Mouse (Mus musculus) heart, embryonic 11.5 days (tissue): ENCODE results near the gene Specc1l. TPM values are rescaled to one million over a fixed set of nuclear protein-coding genes. Genes with fewer than 3 reads are reported as not detected.
"Not testable (repeated sequence)": the region's sequence is repeated elsewhere in the genome, so short reads cannot be mapped to it uniquely, and the experiment has no call there.

Experiments used
- ATAC-seq: fragments of 200-750 bp; cut with Nextera tagmentation; replicated peaks from 2 replicates; pipeline ENCODE4 v1.8.0; 2017; ENCODE audit warnings: moderate library complexity; ENCODE audit not compliant: insufficient number of reproducible peaks, low FRiP score, low TSS enrichment
- H3K27ac ChIP-seq: fragments of 300-500 bp; sonication (generic); 2 replicates; pipeline ENCODE4 v1.5.1; 2014; ENCODE audit warnings: mild to moderate bottlenecking, low read depth, low read length
- H3K27me3 ChIP-seq: fragments of 300-500 bp; sonication (generic); 2 replicates; pipeline ENCODE4 v1.6.1; 2014; ENCODE audit warnings: mild to moderate bottlenecking, low read length, mixed read lengths; ENCODE audit not compliant: control insufficient read depth, insufficient read depth
- H3K36me3 ChIP-seq: fragments of 300-500 bp; sonication (generic); 2 replicates; pipeline ENCODE4 v1.6.1; 2014; ENCODE audit warnings: mild to moderate bottlenecking, low read length, moderate library complexity, mixed read lengths; ENCODE audit not compliant: control insufficient read depth, insufficient read depth
- H3K4me1 ChIP-seq: fragments of 300-500 bp; sonication (generic); 2 replicates; pipeline ENCODE4 v1.6.1; 2014; ENCODE audit warnings: low read length; ENCODE audit not compliant: control insufficient read depth, insufficient read depth
- H3K4me2 ChIP-seq: fragments of 300-500 bp; sonication (generic); 2 replicates; pipeline ENCODE4 v1.6.1; 2014; ENCODE audit warnings: mild to moderate bottlenecking, moderate library complexity
- H3K4me3 ChIP-seq: fragments of 300-500 bp; sonication (generic); 2 replicates; pipeline ENCODE4 v1.5.1; 2014; ENCODE audit warnings: low read depth, low read length
- H3K9ac ChIP-seq: fragments of 300-500 bp; sonication (generic); 2 replicates; pipeline ENCODE4 v1.6.1; 2014; ENCODE audit warnings: mild to moderate bottlenecking, low read depth, low read length, moderate library complexity
- H3K9me3 ChIP-seq: fragments of 300-500 bp; sonication (generic); replicated peaks from 2 replicates; pipeline ENCODE4 v1.6.1; 2016; ENCODE audit warnings: low read length; ENCODE audit not compliant: control insufficient read depth
- whole genome bisulfite sequencing: fragments of 180-500 bp; shearing (Covaris S2); extraction: QIAGEN DNeasy Blood & Tissue Kit; methylation state at CpG from one replicate; pipeline ENCODE4 v1.1.7; 2014; ENCODE audit not compliant: insufficient replicate concordance; 5-methylcytosine and 5-hydroxymethylcytosine counted together
- polyA plus RNA-seq: library from polyadenylated mRNA; unstranded; fragments of >200 nt; fragmentation: Nextera tagmentation; extraction: Ambion mirVana; gene quantifications from 2 replicates; pipeline ENCODE4 v1.2.1, GENCODE M21; 2014

The Specc1l gene
- polyA plus RNA-seq, 1 experiment from 2014 or later = 15.7 TPM

DNA sequence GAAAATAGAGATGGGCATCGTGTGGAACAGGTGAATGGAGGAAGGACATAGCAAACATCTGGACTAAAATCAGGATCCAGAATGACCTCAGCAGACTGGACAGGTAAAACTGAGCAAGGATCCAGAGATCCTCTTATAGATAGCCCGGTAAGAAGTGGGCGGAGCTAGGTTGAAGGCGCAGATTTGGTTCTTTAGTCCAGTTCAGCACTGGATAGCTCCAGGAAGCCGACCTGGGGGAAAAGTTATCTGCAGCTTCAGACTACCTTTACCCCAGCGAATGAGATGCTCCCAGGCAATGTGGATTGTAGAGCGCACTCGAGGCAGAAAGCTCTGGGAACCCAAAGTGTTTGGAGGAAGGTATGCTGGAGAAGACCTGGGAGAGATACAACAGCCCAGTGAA, 130.1 kb downstream of the Specc1l start:
- ATAC-seq = no peak
- WGBS = 38% methylated on average over 8 of the region's 8 CpGs
- H3K4me3 ChIP-seq = no peak overlapping the region
- H3K36me3 ChIP-seq = no peaks in the 10 kb centered on the region
- no peaks in the 10 kb centered on the region for H3K27me3 ChIP-seq
- no peaks in the 10 kb centered on the region for H3K4me1 ChIP-seq
- H3K9me3 ChIP-seq = no peaks in the 10 kb centered on the region
- no peak overlapping the region for H3K27ac ChIP-seq
- no peak overlapping the region for H3K4me2 ChIP-seq
- no peak overlapping the region for H3K9ac ChIP-seq

DNA sequence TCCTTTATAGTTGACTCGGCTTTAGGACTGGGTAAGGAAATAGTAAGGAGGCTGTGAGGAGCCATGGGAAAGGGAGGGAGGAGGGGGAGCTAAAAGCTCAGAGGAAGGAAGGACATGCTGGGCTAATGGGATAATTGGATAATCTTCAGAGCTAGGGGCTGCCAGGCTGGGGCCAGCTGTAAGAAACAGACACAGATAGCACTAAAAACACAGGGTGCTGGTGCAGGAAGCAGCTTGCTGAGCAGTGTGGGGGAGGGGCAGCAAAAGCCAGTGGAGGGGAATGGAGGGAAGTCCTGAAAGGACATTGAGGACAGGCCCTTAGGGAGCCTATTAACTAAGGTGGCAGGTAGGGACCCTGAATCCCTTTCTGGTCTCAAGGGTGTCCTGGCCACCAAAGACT, 132.7 kb downstream of the Specc1l start:
- not testable (repeated sequence) for H3K27ac ChIP-seq, H3K4me2 ChIP-seq, ATAC-seq, H3K27me3 ChIP-seq, H3K4me3 ChIP-seq, H3K36me3 ChIP-seq, H3K4me1 ChIP-seq, H3K9ac ChIP-seq, H3K9me3 ChIP-seq
- WGBS = 44% methylated on average over 1 of the region's 1 CpGs

DNA sequence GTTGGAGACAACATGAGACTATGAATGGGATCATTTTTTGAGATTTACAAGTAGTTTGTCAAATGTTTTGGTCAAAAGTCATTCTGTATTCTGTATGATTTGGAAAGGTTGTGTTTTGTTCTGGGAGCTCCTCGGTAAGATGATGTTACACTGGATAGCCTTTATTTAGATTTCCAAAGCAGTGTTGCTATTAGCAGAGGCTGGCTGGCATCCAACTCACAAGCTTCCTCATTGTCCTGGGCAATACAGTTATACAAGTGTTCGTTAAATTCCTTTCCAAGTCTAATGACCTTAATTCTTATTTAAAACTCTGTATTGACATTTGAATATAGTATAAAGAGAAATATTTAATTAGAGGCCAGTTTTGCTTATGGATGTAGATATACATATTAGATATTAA, 133.4 kb downstream of the Specc1l start:
- ATAC-seq = no peak
- Histone ChIP-seq H3K9me3 (no peaks in the 10 kb centered on the region), H3K9ac (no peak overlapping the region), H3K4me3 (no peak overlapping the region), H3K27ac (no peak overlapping the region), H3K4me1 (no peaks in the 10 kb centered on the region), H3K27me3 (no peaks in the 10 kb centered on the region), H3K4me2 (no peak overlapping the region), H3K36me3 (no peaks in the 10 kb centered on the region)
- 60% methylated on average over 2 of the region's 2 CpGs for WGBS

DNA sequence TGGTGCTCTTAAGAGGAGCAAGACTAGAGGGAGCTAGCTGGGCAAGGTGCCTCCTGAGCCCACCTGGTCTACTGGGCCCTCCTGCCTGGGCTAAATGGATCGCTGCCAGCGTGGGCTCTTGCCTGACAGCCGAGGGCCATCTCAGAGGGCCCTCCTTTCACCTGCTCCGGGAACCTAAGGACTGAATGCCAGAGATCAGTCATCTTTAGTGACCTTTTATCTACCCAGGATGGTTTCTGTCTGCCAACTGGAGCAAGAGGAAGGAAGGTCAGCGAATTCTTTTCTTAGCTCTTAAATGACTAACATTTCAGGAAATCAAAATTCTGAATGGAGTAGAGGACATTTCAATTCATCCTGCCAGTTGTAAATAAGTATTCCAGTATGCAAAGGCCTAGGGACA, 138.7 kb downstream of the Specc1l start:
- Histone ChIP-seq H3K9me3 (no peaks in the 10 kb centered on the region), H3K4me3 (no peak overlapping the region), H3K27me3 (no peaks in the 10 kb centered on the region), H3K9ac (no peak overlapping the region), H3K4me1 (no peaks in the 10 kb centered on the region), H3K36me3 (no peaks in the 10 kb centered on the region), H3K27ac (no peak overlapping the region), H3K4me2 (no peak overlapping the region)
- WGBS = 73% methylated on average over 5 of the region's 5 CpGs
- ATAC-seq = no peak

DNA sequence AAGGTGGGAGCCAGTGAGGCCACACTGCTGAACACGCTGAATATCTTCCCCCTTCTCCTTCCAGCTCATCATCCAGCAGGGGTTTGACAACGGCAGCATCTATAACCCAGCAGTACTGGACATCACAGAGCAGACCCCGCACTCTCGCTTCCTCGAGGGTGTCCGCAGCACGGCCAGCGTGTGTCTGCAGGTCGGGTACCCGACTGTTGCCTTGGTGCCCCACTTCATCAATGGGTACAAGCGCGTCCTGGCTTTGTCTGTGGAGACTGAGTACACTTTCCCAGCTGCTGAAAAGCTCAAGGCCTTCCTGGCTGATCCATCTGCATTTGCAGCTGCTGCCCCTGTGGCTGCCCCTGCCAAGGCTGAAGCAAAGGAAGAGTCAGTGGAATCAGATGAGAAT, 140.7 kb downstream of the Specc1l start:
- no peaks in the 10 kb centered on the region for H3K4me1 ChIP-seq
- no peaks in the 10 kb centered on the region for H3K36me3 ChIP-seq
- no peaks in the 10 kb centered on the region for H3K9me3 ChIP-seq
- no peak overlapping the region for H3K9ac ChIP-seq
- ATAC-seq = no peak
- no peak overlapping the region for H3K4me2 ChIP-seq
- H3K4me3 ChIP-seq = no peak overlapping the region
- 89% methylated on average over 12 of the region's 12 CpGs for WGBS
- H3K27me3 ChIP-seq = no peaks in the 10 kb centered on the region
- H3K27ac ChIP-seq = no peak overlapping the region

DNA sequence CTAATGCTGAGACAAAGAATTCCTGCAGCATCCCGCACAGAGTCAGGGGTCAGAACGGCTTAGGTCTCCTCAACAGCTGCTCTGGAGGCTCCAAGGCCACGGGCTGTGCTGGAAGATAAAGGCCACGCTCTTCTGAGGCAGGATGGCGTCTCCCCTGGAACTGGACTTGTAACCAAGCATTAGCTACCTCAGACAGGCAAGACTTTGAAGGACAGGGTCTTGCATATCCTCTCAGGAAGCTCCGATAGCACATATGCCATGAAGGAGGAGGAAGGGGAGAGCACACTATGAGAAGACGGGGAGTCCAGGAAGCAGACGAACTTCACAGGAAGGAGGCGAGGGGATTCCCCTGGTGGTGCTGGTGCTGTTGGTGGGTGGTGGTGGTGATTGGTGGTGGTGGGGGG, 142.0 kb downstream of the Specc1l start:
- not testable (repeated sequence) for ATAC-seq, H3K27ac ChIP-seq
- WGBS = 16% methylated on average over 8 of the region's 9 CpGs

DNA sequence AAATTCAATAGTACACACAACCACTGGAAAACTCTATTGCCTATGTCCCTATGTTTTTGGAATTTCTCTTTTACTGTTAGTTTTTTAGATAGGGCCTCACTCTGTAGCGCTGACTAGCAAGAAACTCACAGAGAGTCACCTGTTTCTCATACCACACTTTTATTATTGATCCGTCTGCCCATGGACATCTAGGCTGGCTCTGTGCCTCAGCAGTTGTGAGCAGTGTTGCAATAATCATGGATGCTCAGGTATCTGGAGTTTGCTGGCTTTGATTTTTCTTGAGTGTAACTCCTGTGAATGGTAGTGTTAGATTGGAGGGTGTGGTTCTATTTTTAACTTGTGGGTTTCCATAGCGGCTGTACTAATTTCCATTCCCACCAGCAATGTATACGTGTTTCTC, 143.5 kb downstream of the Specc1l start:
- no peaks in the 10 kb centered on the region for H3K9me3 ChIP-seq
- no peaks in the 10 kb centered on the region for H3K27me3 ChIP-seq
- H3K36me3 ChIP-seq = no peaks in the 10 kb centered on the region
- H3K27ac ChIP-seq = no peak overlapping the region
- H3K4me1 ChIP-seq = no peaks in the 10 kb centered on the region
- 37% methylated on average over 4 of the region's 4 CpGs for WGBS
- ATAC-seq = no peak
- H3K4me2 ChIP-seq = no peak overlapping the region
- H3K9ac ChIP-seq = no peak overlapping the region
- H3K4me3 ChIP-seq = no peak overlapping the region

More for the DNA sequence above, 142.0 kb downstream of the Specc1l start:
- H3K36me3 ChIP-seq, H3K4me1 ChIP-seq, H3K4me2 ChIP-seq, H3K9ac ChIP-seq, H3K4me3 ChIP-seq, H3K9me3 ChIP-seq, H3K27me3 ChIP-seq: not testable (repeated sequence)

Other genes with a start within 250 kb of the Specc1l start
- gene Gnaz, start 244.9 kb upstream of the Specc1l start, polyA plus RNA-seq = 2.1 and 2.7 TPM in 2 replicates
- gene Rsph14, start 179.5 kb upstream of the Specc1l start, polyA plus RNA-seq = not detected in 2 replicates
- 4.1 and 5.2 TPM in 2 replicates for gene Rab36, start 175.0 kb upstream of the Specc1l start, polyA plus RNA-seq
- 26.5 and 31.1 TPM in 2 replicates for gene Bcr, start 151.5 kb upstream of the Specc1l start, polyA plus RNA-seq
- 3.3 and 4.8 TPM in 2 replicates for gene Adora2a, start 104.8 kb downstream of the Specc1l start, polyA plus RNA-seq
- gene Upb1, start 189.0 kb downstream of the Specc1l start, polyA plus RNA-seq = 0.39 and 0.46 TPM in 2 replicates